Mouse (Mus musculus) CH12.LX (cell line): ENCODE measurements at regions not wholly inside any gene's neighbourhood (a gene's known extent, or its start where the extent isn't known, plus 50 kb on each side); places are given as distances from the start of the nearest gene placed in this dataset.

Experiments used
- CHD2 ChIP-seq: IDR thresholded peaks from 2 replicates; pipeline ENCODE4 v1.6.1; 2011; ENCODE audit warnings: low read length, improper control_type of control experiment
- CTCF ChIP-seq, 2 experiments: IDR thresholded peaks in 1 of 2; conservative IDR thresholded peaks in 1 of 2; 2 replicates each; pipeline ENCODE4 v1.5.1; 2011 to 2012; ENCODE audit warnings: low read depth in 2 of 2, low read length in 2 of 2, improper control_type of control experiment in 1 of 2, inconsistent platforms in 1 of 2, mild to moderate bottlenecking in 1 of 2, moderate library complexity in 1 of 2
- POLR2AphosphoS2 ChIP-seq: IDR thresholded peaks from 2 replicates; pipeline ENCODE4 v1.6.1; 2011; ENCODE audit warnings: low read depth, low read length, improper control_type of control experiment
- ZC3H11A ChIP-seq: IDR thresholded peaks from 2 replicates; pipeline ENCODE4 v1.6.1; 2012; ENCODE audit warnings: low read depth, mild to moderate bottlenecking, inconsistent platforms, low read length, improper control_type of control experiment

DNA sequence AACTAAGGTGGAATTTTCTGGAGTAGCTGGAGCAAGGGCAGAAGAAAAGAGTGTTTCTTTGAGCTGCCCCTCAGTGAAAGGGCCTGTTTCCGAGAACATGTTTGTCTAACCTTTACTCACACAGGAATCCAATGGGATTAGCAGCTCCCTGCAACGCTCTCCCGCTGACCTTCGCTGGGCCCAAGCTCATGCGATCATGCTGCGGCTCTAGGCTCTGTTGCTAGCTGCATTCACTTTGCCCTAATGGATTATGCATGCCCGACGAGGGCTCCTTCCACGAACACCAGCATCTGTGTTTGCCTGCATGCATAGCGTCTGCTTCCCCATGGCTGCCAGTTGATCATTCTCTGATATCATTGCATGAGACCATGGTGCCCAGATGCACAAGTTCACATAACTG, 140.2 kb downstream of the Bmp7 start:
- no peak for TF ChIP-seq POLR2AphosphoS2
- TF ChIP-seq CTCF (conservative IDR thresholded peaks at IDR 0.05 in 1 of 2, IDR thresholded peaks at IDR 0.05 in 1 of 2; ENCODE audit: low read depth in 2 of 2, low read length in 2 of 2) = no peak
- TF ChIP-seq CHD2 = no peak
- no peak for TF ChIP-seq ZC3H11A
